Mouse (Mus musculus) lung, embryonic 16.5 days (tissue): ENCODE data around the gene Commd6. TPM values are rescaled to one million over a fixed set of nuclear protein-coding genes. Genes with fewer than 3 reads are reported as not detected.

Source experiments
- ATAC-seq: fragments of 200-750 bp; cut with Nextera tagmentation; 2 replicates; pipeline ENCODE4 v1.8.0; 2017; ENCODE audit warnings: low read depth, mild to moderate bottlenecking, moderate library complexity
- H3K27ac ChIP-seq: fragments of 300-500 bp; sonication (generic); 2 replicates; pipeline ENCODE4 v1.5.1; 2014; ENCODE audit warnings: mild to moderate bottlenecking, control low read depth, low read length
- H3K27me3 ChIP-seq: fragments of 300-500 bp; sonication (generic); 2 replicates; pipeline ENCODE4 v1.6.1; 2014; ENCODE audit warnings: low read depth, low read length, mixed read lengths; ENCODE audit not compliant: control insufficient read depth, insufficient read depth
- H3K36me3 ChIP-seq: fragments of 300-500 bp; sonication (generic); 2 replicates; pipeline ENCODE4 v1.6.1; 2014; ENCODE audit warnings: low read length; ENCODE audit not compliant: control insufficient read depth, insufficient read depth
- H3K4me1 ChIP-seq: fragments of 300-500 bp; sonication (generic); replicated peaks from 2 replicates; pipeline ENCODE4 v1.6.1; 2014; ENCODE audit warnings: low read length, mixed read lengths; ENCODE audit not compliant: control insufficient read depth, insufficient read depth
- H3K4me2 ChIP-seq: fragments of 300-500 bp; sonication (generic); 2 replicates; pipeline ENCODE4 v1.6.1; 2014; ENCODE audit warnings: low read depth, low read length, control low read depth
- H3K4me3 ChIP-seq: fragments of 300-500 bp; sonication (generic); 2 replicates; pipeline ENCODE4 v1.5.1; 2014; ENCODE audit warnings: mild to moderate bottlenecking, low read length, control low read depth
- H3K9ac ChIP-seq: fragments of 300-500 bp; sonication (generic); 2 replicates; pipeline ENCODE4 v1.6.1; 2014; ENCODE audit warnings: low read length, control low read depth
- H3K9me3 ChIP-seq: fragments of 300-500 bp; sonication (generic); 2 replicates; pipeline ENCODE4 v1.6.1; 2016; ENCODE audit warnings: low read length; ENCODE audit not compliant: control insufficient read depth
- WGBS: fragments of 180-500 bp; shearing (Covaris S2); extraction: QIAGEN DNeasy Blood & Tissue Kit; methylation state at CpG from one replicate; pipeline ENCODE4 v1.1.7; 2014; 5-methylcytosine and 5-hydroxymethylcytosine counted together
- polyA plus RNA-seq: library from polyadenylated mRNA; unstranded; fragments of >200 nt; fragmentation: Nextera tagmentation; extraction: Ambion mirVana; gene quantifications from 2 replicates; pipeline ENCODE4 v1.2.1, GENCODE M21; 2015

Gene Commd6
- polyA plus RNA-seq, 1 experiment from 2014 or later, result 91.2 TPM

DNA sequence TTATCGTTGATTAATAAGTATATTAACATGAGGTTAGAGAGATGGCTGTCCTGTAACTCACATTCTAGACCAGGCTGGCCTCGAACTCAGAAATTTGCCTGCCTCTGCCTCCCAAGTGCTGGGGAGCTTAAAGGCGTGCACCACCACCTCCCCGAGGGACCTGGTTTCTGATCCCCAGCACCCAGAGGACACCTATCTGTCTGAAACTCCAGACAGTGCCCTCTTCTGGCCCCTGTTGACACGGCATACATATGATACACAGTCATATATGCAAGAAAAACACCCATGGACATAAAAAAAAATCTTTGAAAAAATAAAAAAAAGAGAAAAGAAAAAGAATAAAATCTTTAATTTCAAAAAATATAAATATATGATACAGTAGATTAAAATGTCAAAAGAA is 22.8 kb downstream of the Commd6 start:
- Histone ChIP-seq H3K9ac (no peak overlapping the region), H3K27ac (no peak overlapping the region), H3K9me3 (no peaks in the 10 kb centered on the region), H3K27me3 (no peaks in the 10 kb centered on the region), H3K4me3 (no peak overlapping the region), H3K36me3 (no peaks in the 10 kb centered on the region), H3K4me1 (no peaks in the 10 kb centered on the region), H3K4me2 (no peak overlapping the region)
- no peak for ATAC-seq
- 89% methylated on average over 5 of the region's 5 CpGs for WGBS

DNA sequence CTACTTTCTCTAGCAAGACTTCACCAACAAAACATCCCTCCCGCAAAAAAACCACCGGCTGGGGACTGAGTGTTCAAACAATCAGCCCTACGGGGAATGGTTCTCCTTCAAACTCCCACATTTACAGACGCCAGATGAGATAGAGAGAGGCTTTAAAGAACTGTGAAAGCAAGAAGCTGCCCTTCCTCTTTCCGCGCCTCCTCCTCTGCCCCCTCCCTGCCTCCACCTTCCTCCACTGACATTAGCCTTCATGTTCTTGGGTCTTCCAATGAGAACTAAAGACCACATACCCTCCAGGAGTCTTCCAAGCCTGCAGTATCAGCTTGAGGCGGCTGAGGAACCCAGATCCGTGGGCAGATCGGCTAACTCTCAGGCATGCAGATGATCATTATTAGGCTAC is 24.3 kb downstream of the Commd6 start:
- Histone ChIP-seq H3K9me3 (no peaks in the 10 kb centered on the region), H3K9ac (no peak overlapping the region), H3K36me3 (no peaks in the 10 kb centered on the region), H3K4me2 (no peak overlapping the region), H3K27me3 (no peaks in the 10 kb centered on the region), H3K27ac (no peak overlapping the region), H3K4me3 (no peak overlapping the region), H3K4me1 (no peaks in the 10 kb centered on the region)
- no peak for ATAC-seq
- 51% methylated on average over 9 of the region's 9 CpGs for WGBS

DNA sequence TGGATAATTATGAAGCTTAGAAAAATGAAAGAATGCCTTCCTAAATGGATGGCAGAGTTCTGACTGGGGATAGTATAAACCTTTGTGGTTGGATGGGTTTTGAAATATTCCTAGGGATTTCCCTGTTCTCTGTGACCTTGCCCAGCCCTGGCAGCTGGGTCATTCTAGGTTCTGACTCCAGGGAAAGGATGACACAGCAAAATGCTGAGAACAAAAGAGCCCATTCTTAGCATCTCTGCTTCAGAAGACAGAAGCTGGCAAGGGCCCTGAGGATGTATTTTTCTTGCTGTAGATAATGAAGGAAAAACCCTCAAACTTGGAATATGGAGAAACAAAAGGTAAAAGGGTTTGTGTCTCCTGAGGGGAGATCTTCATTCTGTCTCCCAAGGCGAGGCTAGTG is 27.3 kb downstream of the Commd6 start:
- WGBS, result 58% methylated on average over 1 of the region's 1 CpGs
- no peak overlapping the region for H3K27ac ChIP-seq

DNA sequence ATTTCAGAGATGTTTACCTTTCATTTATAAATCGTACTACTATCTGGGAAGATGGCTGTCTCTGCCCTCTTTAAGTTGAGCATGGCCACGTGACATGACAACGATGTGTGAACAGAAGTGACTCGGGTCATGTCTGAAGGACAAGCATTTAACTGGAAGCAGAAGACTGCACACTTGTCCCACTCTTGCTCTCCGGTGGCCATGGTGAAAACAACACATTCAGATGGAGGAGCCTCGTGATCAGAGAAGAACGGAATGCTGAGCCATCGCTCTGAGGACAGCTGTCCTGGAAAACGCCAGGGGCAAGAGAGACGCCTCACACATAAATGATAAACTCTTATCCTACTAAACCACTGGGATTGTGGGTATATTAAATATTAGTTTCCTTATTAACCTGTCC is 29.8 kb downstream of the Commd6 start:
- Histone ChIP-seq H3K9me3 (no peaks in the 10 kb centered on the region), H3K4me3 (no peak overlapping the region), H3K27me3 (no peaks in the 10 kb centered on the region), H3K4me2 (no peak overlapping the region), H3K27ac (no peak overlapping the region), H3K9ac (no peak overlapping the region), H3K36me3 (no peaks in the 10 kb centered on the region), H3K4me1 (0 out of 2 replicates have a peak, but pooled peaks cover 4% of the 10 kb centered on the region)
- no peak for ATAC-seq
- 65% methylated on average over 10 of the region's 10 CpGs for WGBS

More for the DNA sequence above, 27.3 kb downstream of the Commd6 start:
- no peaks in the 10 kb centered on the region for H3K27me3 ChIP-seq
- no peaks in the 10 kb centered on the region for H3K36me3 ChIP-seq
- no peak overlapping the region for H3K4me3 ChIP-seq
- no peaks in the 10 kb centered on the region for H3K9me3 ChIP-seq
- H3K4me2 ChIP-seq, result no peak overlapping the region
- H3K9ac ChIP-seq, result no peak overlapping the region
- H3K4me1 ChIP-seq, result no peaks in the 10 kb centered on the region
- ATAC-seq, result no peak

DNA sequence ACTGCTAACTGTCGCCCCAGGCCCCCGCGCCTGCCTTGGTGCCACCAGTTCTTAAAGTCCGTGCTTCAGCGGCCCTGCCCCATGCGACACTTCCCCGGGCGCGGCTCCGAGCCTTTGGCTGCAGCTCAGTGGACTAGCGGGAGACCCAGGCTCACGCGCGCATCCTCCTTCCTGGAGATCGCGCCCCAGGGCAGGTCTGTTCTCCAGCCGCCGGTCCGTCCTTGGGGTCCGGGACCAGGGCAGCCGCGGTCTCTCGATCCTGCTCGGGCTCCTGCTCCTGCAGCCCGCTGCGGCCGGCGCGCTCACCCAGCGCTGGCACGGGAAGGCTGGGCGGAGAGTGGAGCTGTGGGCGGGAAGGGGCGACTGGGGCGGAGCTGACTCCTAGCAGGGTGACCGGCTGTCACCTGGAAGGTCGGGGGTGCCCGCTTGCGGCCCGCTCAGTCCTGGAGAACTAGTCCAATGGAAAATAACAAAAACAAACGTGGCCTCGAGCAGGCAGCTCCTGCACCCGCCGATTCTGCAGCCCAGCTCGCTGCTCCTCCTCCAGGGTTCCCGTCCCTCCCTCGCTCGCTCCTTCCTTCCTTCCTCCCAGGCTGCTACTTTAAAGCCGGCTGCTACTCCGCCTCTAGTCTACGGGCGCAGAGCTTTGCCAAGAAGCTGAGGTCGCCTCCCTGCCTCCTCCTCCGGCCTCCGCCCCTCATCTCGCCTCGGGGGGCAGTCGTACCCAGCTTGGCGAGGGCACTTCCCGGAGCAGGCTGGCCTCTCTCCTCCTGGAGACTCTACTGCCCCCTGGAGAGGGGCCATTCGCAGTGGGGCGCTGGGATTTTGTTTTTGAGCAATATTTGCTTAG is 31.7 kb downstream of the Commd6 start, which contains the start of gene Tbc1d4:
TSS of gene Tbc1d4 (minus strand) at position 673 of the 850 bp plus-strand sequence.
- H3K9ac ChIP-seq, result peak within 1 kb of the TSS; percentile 78
- no peaks in the 10 kb centered on the region for H3K36me3 ChIP-seq
- peak within 1 kb of the TSS; percentile 99 for H3K4me2 ChIP-seq
- WGBS, result under 1% methylated on average over 62 of the region's 62 CpGs
- H3K27me3 ChIP-seq, result no peaks in the 10 kb centered on the region
- H3K4me3 ChIP-seq, result peak within 1 kb of the TSS; percentile 83
- H3K4me1 ChIP-seq, result 0 out of 2 replicates have a peak, but pooled peaks cover 4% of the 10 kb centered on the region
- H3K27ac ChIP-seq, result peak within 1 kb of the TSS; percentile 58
- H3K9me3 ChIP-seq, result no peaks in the 10 kb centered on the region
- peak; percentile 94 for ATAC-seq

DNA sequence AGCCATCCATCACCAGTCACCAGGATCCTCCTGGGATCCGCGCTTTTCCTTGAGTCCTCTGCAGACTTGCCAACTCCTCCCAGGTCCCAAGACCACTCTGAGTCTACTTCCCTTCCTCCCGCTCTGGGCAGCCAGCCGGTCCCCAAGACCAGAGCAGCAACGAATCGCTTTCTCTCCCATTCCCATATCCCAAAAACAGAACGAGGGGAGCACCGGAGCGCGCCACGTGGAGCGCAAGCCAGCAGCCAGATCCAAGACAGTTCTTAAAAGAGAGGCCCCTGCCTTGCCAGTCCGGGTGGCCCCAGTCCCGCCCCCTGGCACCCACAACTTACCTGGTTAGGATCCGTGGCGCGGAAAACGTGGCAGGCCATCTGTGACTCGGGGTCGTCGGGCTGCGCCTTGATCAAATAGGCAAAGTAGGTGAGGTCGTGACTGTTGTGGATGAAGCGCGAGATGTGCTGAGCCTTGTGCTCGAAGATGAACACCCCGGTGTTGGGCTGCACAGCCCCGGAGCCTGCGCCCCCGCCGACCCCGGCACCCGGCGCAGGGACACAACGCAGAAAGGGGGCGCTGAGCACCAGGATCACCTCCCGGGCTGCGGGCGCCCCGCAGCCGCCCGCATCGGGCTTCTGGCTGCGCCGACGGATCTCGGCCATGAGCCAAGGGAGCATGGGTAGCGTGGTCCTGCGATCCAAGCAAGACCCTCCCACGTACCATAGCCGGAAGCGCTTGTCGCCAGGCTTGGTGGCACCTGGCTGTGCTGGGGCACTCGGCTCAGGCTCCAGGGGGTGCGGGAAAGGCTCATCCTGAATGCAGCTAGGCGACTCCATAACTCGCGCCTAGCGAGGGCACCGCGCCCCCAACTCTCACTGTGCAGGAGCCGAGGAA is 32.6 kb downstream of the Commd6 start:
- no peaks in the 10 kb centered on the region for H3K36me3 ChIP-seq
- H3K27ac ChIP-seq, result peak overlapping the region; percentile 58; the same call in 1 of the 2 replicates
- H3K9ac ChIP-seq, result peak overlapping the region; percentile 78
- no peaks in the 10 kb centered on the region for H3K9me3 ChIP-seq
- H3K4me1 ChIP-seq, result 0 out of 2 replicates have a peak, but pooled peaks cover 4% of the 10 kb centered on the region
- peak overlapping the region; percentile 83 for H3K4me3 ChIP-seq
- peak overlapping the region; percentile 99 for H3K4me2 ChIP-seq
- peak; percentile 37 for ATAC-seq
- no peaks in the 10 kb centered on the region for H3K27me3 ChIP-seq
- WGBS, result under 1% methylated on average over 62 of the region's 62 CpGs

DNA sequence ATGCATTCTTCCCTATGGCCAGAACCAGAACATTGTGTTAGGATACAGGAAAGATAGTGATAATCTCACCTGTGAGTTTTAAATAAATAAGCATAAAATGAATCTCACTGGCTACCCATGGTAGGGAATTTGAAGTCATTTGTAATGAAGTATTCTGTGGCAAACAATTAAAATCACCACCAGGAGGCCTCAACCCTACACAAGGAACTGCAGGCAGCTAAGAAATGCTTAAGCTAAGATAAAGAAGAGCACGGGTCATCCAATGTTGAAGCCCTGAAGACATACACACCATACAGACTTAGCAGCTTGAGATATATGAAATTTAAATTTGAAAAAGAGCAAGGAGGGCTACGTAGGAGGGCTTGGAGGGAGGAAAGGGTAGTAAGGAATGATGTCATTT is 34.6 kb downstream of the Commd6 start:
- Histone ChIP-seq H3K9me3 (no peaks in the 10 kb centered on the region), H3K9ac (no peak overlapping the region), H3K27me3 (no peaks in the 10 kb centered on the region), H3K27ac (no peak overlapping the region), H3K4me3 (no peak overlapping the region), H3K4me2 (no peak overlapping the region), H3K4me1 (0 out of 2 replicates have a peak, but pooled peaks cover 4% of the 10 kb centered on the region), H3K36me3 (no peaks in the 10 kb centered on the region)
- ATAC-seq, result no peak
- 53% methylated on average over 2 of the region's 2 CpGs for WGBS

DNA sequence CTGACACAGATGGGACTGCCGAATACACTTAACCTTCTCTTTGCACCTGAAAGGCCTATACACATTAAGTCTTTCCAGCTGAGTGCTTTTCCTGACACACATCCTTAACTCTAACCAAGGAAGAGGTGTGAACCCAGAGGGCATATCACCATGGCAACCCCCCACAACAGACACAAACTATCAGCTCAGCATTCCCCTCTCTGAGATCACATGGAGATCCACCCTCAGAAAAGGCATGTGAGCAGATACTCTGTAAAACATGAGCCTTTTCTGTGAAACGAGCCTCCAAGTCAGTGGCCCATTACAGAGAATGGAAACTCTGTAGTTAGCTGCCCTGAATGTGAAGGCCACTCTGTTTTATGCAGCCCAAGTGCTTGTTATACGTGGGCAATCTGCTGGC is 37.6 kb downstream of the Commd6 start:
- H3K27ac ChIP-seq, result no peak overlapping the region

More for the DNA sequence above, 37.6 kb downstream of the Commd6 start:
- 52% methylated on average over 3 of the region's 3 CpGs for WGBS
- H3K4me3 ChIP-seq, result no peak overlapping the region
- no peak overlapping the region for H3K4me2 ChIP-seq
- no peak for ATAC-seq
- H3K9ac ChIP-seq, result no peak overlapping the region
- 0 out of 2 replicates have a peak, but pooled peaks cover 4% of the 10 kb centered on the region for H3K4me1 ChIP-seq
- no peaks in the 10 kb centered on the region for H3K9me3 ChIP-seq
- H3K36me3 ChIP-seq, result no peaks in the 10 kb centered on the region
- H3K27me3 ChIP-seq, result no peaks in the 10 kb centered on the region
